Mouse (Mus musculus) myocyte (in vitro differentiated cells): ENCODE results near the gene Kcnip1. TPM values are rescaled to one million over a fixed set of nuclear protein-coding genes. Genes with fewer than 3 reads are reported as not detected.

Source experiments
- H3K27me3 ChIP-seq: one replicate; pipeline ENCODE4 v1.6.1; 2011; ENCODE audit not compliant: control insufficient read depth, insufficient read depth, insufficient read length
- H3K36me3 ChIP-seq: one replicate; pipeline ENCODE4 v1.6.1; 2011; ENCODE audit not compliant: control insufficient read depth, insufficient read depth
- H3K4me2 ChIP-seq: one replicate; pipeline ENCODE4 v1.6.1; 2011; ENCODE audit warnings: low read depth, control low read depth
- H3K4me3 ChIP-seq: one replicate; pipeline ENCODE4 v1.5.1; 2011; ENCODE audit warnings: mild to moderate bottlenecking, control low read depth, moderate library complexity
- H3K79me2 ChIP-seq: one replicate; pipeline ENCODE4 v1.6.1; 2011; ENCODE audit not compliant: control insufficient read depth, insufficient read depth
- H3ac ChIP-seq: one replicate; pipeline ENCODE4 v1.6.1; 2011; ENCODE audit not compliant: control insufficient read depth, insufficient read length
- CEBPB ChIP-seq: IDR thresholded peaks from 2 replicates; pipeline ENCODE4 v1.6.1; 2011; ENCODE audit warnings: mild to moderate bottlenecking, moderate library complexity; ENCODE audit not compliant: poor library complexity, insufficient read depth, severe bottlenecking
- E2F4 ChIP-seq: IDR thresholded peaks from one replicate; pipeline ENCODE4 v1.6.1; 2011; ENCODE audit warnings: mild to moderate bottlenecking, control low read depth, moderate library complexity; ENCODE audit not compliant: insufficient read depth
- MAX ChIP-seq: IDR thresholded peaks from one replicate; pipeline ENCODE4 v1.6.1; 2011; ENCODE audit warnings: low read depth, mild to moderate bottlenecking, control low read depth
- MYOD1 ChIP-seq, 3 experiments: IDR thresholded peaks; one replicate each; pipeline ENCODE4 v1.6.1; 2011; ENCODE audit warnings: control low read depth in 2 of 3, low read depth in 2 of 3, mild to moderate bottlenecking in 2 of 3, moderate library complexity in 1 of 3; ENCODE audit not compliant: insufficient read length in 2 of 3, control insufficient read depth in 1 of 3
- MYOG ChIP-seq, 3 experiments: IDR thresholded peaks; one replicate each; pipeline ENCODE4 v1.6.1; 2011; ENCODE audit warnings: control low read depth in 2 of 3, low read depth in 2 of 3, mild to moderate bottlenecking in 2 of 3; ENCODE audit not compliant: insufficient read length in 2 of 3, control insufficient read depth in 1 of 3, insufficient read depth in 1 of 3
- POLR2A ChIP-seq: IDR thresholded peaks from one replicate; pipeline ENCODE4 v1.6.1; 2011; ENCODE audit warnings: low read depth, mild to moderate bottlenecking, control low read depth, moderate library complexity; ENCODE audit not compliant: insufficient read length
- POLR2AphosphoS2 ChIP-seq: IDR thresholded peaks from one replicate; pipeline ENCODE4 v1.6.1; 2011; ENCODE audit warnings: low read depth, control low read depth; ENCODE audit not compliant: insufficient read length
- REST ChIP-seq: IDR thresholded peaks from one replicate; pipeline ENCODE4 v1.6.1; 2011; ENCODE audit warnings: mild to moderate bottlenecking, control low read depth, moderate library complexity; ENCODE audit not compliant: insufficient read depth, insufficient read length
- SRF ChIP-seq: IDR thresholded peaks from one replicate; pipeline ENCODE4 v1.6.1; 2011; ENCODE audit warnings: low read depth; ENCODE audit not compliant: control insufficient read depth, insufficient read length
- TCF12 ChIP-seq: IDR thresholded peaks from one replicate; pipeline ENCODE4 v1.6.1; 2011; ENCODE audit warnings: mild to moderate bottlenecking, control low read depth; ENCODE audit not compliant: poor library complexity, insufficient read depth, severe bottlenecking
- TCF3 ChIP-seq: IDR thresholded peaks from one replicate; pipeline ENCODE4 v1.6.1; 2011; ENCODE audit warnings: low read depth, control low read depth; ENCODE audit not compliant: insufficient read length
- USF1 ChIP-seq: IDR thresholded peaks from one replicate; pipeline ENCODE4 v1.6.1; 2011; ENCODE audit warnings: low read depth, mild to moderate bottlenecking, control low read depth, moderate library complexity
- polyA plus RNA-seq: library from polyadenylated mRNA; unstranded; fragments of >200 nt; fragmentation: generic; extraction: Trizol; gene quantifications from one replicate; pipeline ENCODE4 v1.2.1, GENCODE M21; 2012; ENCODE audit warnings: missing spikeins

Kcnip1 gene
- polyA plus RNA-seq, 1 experiment, result not detected

DNA sequence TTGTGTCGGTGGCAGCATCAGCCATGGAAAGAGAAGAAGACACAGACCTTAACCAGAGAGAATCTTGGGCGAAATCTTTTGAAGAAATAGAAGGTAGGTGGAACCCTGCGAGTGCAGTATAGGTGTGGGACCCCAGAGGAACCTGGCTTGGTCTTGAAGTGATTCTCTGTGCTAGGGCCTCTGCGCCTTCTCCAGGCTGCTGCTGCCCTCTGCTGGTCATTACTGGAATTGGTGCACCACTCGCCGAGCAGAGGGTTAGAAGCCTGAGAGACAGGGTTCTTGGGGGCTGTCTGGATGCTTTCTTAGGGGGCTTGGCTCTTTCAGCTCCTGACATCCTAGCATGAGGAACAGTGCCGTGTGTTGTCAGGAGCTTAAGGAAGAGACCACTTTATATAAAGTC, 271.7 kb downstream of the Kcnip1 start:
- H3ac ChIP-seq, result no peak overlapping the region
- H3K36me3 ChIP-seq, result no peaks in the 10 kb centered on the region
- no peak overlapping the region for H3K4me2 ChIP-seq
- H3K79me2 ChIP-seq, result no peaks in the 10 kb centered on the region
- no peaks in the 10 kb centered on the region for H3K27me3 ChIP-seq
- H3K4me3 ChIP-seq, result no peak overlapping the region
- TF ChIP-seq TCF12 (no peak), MYOD1 (IDR thresholded peaks at IDR 0.05; ENCODE audit: control insufficient read depth in 1 of 3, insufficient read length in 2 of 3, low read depth in 2 of 3) (no peak), MAX (no peak), POLR2AphosphoS2 (no peak), CEBPB (no peak), MYOG (IDR thresholded peaks at IDR 0.05; ENCODE audit: control insufficient read depth in 1 of 3, insufficient read depth in 1 of 3, insufficient read length in 2 of 3, low read depth in 2 of 3) (no peak), TCF3 (no peak), POLR2A (no peak), REST (no peak), USF1 (no peak), E2F4 (no peak), SRF (no peak)

DNA sequence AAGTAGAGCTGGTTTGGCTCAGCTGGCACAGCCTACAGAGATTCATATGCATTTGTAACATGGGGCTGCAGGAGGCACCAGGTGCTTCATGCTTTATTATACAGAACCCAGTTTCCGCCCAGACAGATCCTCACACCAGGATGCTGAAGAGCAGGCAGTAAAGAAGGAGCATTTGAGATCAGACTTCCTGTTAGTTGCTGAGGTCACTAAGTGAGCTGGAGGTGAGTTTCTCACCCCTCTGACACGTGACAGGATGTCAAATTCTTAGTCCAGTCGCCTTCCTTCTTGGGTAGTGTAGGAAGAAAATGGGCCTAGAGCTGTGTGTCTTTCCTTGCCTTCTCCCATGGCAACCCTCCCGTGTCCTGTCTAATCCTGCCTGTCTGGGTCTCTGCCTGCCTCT, 286.2 kb downstream of the Kcnip1 start:
- TF ChIP-seq E2F4 (no peak), TCF3 (no peak), MYOG (IDR thresholded peaks at IDR 0.05; ENCODE audit: control insufficient read depth in 1 of 3, insufficient read depth in 1 of 3, insufficient read length in 2 of 3, low read depth in 2 of 3) (no peak), SRF (no peak), USF1 (no peak), REST (no peak), TCF12 (no peak), POLR2AphosphoS2 (no peak), CEBPB (no peak), POLR2A (no peak), MYOD1 (IDR thresholded peaks at IDR 0.05; ENCODE audit: control insufficient read depth in 1 of 3, insufficient read length in 2 of 3, low read depth in 2 of 3) (no peak), MAX (no peak)
- no peak overlapping the region for H3K4me2 ChIP-seq
- no peaks in the 10 kb centered on the region for H3K36me3 ChIP-seq
- no peak overlapping the region for H3ac ChIP-seq
- no peaks in the 10 kb centered on the region for H3K79me2 ChIP-seq
- H3K4me3 ChIP-seq, result no peak overlapping the region
- no peaks in the 10 kb centered on the region for H3K27me3 ChIP-seq

DNA sequence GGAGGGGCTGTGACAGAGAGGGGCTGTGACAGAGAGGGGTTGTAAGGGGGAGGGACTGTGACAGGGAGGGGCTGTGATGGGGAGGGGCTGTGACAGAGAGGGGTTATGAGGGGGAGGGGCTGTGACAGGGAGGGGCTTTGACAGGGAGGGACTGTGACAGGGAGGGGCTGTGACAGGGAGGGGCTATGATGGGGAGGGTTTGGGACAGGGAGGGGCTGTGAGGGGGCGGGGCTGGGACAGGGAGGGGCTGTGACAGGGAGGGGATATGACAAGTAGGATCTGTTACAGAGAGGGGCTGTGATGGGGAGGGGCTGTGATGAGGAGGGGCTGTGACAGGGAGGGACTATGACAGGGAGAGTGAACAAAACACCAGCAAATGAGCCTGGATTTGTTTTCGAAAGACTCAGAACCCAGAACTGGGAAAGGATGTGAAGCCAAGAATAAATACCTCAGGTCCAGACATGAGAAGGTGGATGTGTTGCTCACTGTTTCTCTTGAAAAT, 290.9 kb downstream of the Kcnip1 start:
- TF ChIP-seq MYOD1 (IDR thresholded peaks at IDR 0.05; ENCODE audit: control insufficient read depth in 1 of 3, insufficient read length in 2 of 3, low read depth in 2 of 3), result no peak
- no peak for TF ChIP-seq MAX
- no peak for TF ChIP-seq MYOG (IDR thresholded peaks at IDR 0.05; ENCODE audit: control insufficient read depth in 1 of 3, insufficient read depth in 1 of 3, insufficient read length in 2 of 3, low read depth in 2 of 3)
- no peak for TF ChIP-seq CEBPB
- no peak for TF ChIP-seq REST
- Histone ChIP-seq H3K36me3 (no peaks in the 10 kb centered on the region), H3K79me2 (no peaks in the 10 kb centered on the region), H3K4me2 (no peak overlapping the region), H3ac (no peak overlapping the region), H3K4me3 (no peak overlapping the region), H3K27me3 (no peaks in the 10 kb centered on the region)

DNA sequence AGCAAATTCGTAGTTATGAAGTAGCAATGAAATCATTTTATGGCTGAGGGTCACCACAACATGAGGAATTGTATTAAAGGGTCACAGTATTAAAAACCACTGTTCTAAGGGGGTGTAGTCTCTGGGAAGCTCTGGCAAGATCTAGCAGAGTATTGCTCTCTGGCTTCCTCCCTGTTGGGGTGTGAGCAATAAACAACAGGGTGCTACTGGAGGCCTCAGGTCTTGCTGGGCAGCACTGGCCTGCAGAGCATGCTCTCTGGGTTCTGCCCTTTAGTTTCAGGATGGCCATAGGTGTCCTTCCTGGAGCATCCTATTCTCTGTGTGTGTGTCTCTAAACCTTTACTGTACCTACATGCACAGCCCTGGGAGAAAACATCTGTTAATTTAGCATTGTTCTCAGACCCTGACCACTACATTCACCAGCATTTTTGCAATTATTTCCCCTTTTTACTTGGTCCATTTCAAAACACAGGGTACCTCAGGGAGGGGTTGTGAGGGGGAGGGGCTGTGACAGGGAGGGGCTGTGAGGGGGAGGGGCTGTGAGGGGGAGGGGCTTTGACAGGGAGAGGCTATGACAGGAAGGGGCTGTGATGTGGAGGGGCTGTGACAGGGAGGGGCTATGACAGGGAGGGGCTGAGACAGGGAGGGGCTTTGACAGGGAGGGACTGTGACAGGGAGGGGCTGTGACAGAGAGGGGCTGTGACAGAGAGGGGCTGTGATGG, 291.6 kb downstream of the Kcnip1 start:
- H3K4me3 ChIP-seq, result no peak overlapping the region
- H3K79me2 ChIP-seq, result no peaks in the 10 kb centered on the region
- H3K4me2 ChIP-seq, result no peak overlapping the region
- H3K27me3 ChIP-seq, result no peaks in the 10 kb centered on the region
- TF ChIP-seq USF1 (no peak), MYOD1 (IDR thresholded peaks at IDR 0.05; ENCODE audit: control insufficient read depth in 1 of 3, insufficient read length in 2 of 3, low read depth in 2 of 3) (no peak), CEBPB (no peak), REST (no peak), POLR2AphosphoS2 (no peak), E2F4 (no peak), MAX (no peak), MYOG (IDR thresholded peaks at IDR 0.05; ENCODE audit: control insufficient read depth in 1 of 3, insufficient read depth in 1 of 3, insufficient read length in 2 of 3, low read depth in 2 of 3) (no peak), SRF (no peak), POLR2A (no peak)
- H3ac ChIP-seq, result no peak overlapping the region
- no peaks in the 10 kb centered on the region for H3K36me3 ChIP-seq

DNA sequence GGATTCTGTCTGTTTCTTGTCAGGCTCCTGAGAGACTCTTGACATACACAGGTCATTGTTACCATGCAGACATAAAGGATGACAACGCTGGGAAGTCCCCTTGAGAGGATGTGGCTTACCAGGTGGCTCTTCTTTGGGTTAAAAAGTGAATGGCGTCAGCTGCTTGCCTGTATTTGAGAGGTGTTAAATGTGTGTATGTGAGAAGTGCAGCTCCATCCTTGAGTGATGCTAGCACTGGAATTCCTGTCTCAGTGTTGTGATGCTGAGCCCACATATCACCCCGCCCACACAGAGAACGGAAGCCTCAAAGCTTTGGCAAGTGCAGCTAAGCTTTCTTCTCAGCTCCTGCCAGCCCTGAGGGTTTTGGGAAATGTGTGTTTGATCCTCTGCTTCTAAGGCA, 292.2 kb downstream of the Kcnip1 start:
- no peaks in the 10 kb centered on the region for H3K79me2 ChIP-seq
- no peak overlapping the region for H3ac ChIP-seq
- H3K4me2 ChIP-seq, result no peak overlapping the region
- H3K27me3 ChIP-seq, result no peaks in the 10 kb centered on the region
- H3K36me3 ChIP-seq, result no peaks in the 10 kb centered on the region
- TF ChIP-seq TCF12 (no peak), POLR2A (no peak), MYOD1 (IDR thresholded peaks at IDR 0.05; ENCODE audit: control insufficient read depth in 1 of 3, insufficient read length in 2 of 3, low read depth in 2 of 3) (no peak), POLR2AphosphoS2 (no peak), CEBPB (no peak), E2F4 (no peak), TCF3 (no peak), MAX (no peak), MYOG (IDR thresholded peaks at IDR 0.05; ENCODE audit: control insufficient read depth in 1 of 3, insufficient read depth in 1 of 3, insufficient read length in 2 of 3, low read depth in 2 of 3) (no peak), SRF (no peak), USF1 (no peak), REST (no peak)
- no peak overlapping the region for H3K4me3 ChIP-seq
